Mouse (Mus musculus) midbrain, postnatal 0 days (tissue): ENCODE measurements around the gene Trim10. TPM values are rescaled to one million over a fixed set of nuclear protein-coding genes. Genes with fewer than 3 reads are reported as not detected.

Experiments used
- ATAC-seq: fragments of 200-750 bp; cut with Nextera tagmentation; 2 replicates; pipeline ENCODE4 v1.8.0; 2017; ENCODE audit warnings: moderate number of reproducible peaks, mild to moderate bottlenecking, moderate TSS enrichment, moderate library complexity; ENCODE audit not compliant: low FRiP score
- DNase-seq: peaks from one replicate; pipeline ENCODE4 v3.0.0-alpha.2; 2015; ENCODE audit warnings: low spot score
- H3K27ac ChIP-seq: fragments of 300-500 bp; sonication (generic); 2 replicates; pipeline ENCODE4 v1.5.1; 2014; ENCODE audit warnings: low read depth, mild to moderate bottlenecking, low read length, mixed read lengths
- H3K27me3 ChIP-seq: fragments of 300-500 bp; sonication (generic); 2 replicates; pipeline ENCODE4 v1.6.1; 2014; ENCODE audit warnings: low read length, control low read depth, mixed read lengths; ENCODE audit not compliant: insufficient read depth
- H3K36me3 ChIP-seq: fragments of 300-500 bp; sonication (generic); 2 replicates; pipeline ENCODE4 v1.6.1; 2014; ENCODE audit warnings: low read length, control low read depth, mixed read lengths; ENCODE audit not compliant: insufficient read depth
- H3K4me1 ChIP-seq: fragments of 300-500 bp; sonication (generic); 2 replicates; pipeline ENCODE4 v1.6.1; 2014; ENCODE audit warnings: mild to moderate bottlenecking, control low read depth, antibody characterized with exemption, low read length, mixed read lengths; ENCODE audit not compliant: insufficient read depth
- H3K4me2 ChIP-seq: fragments of 300-500 bp; sonication (generic); 2 replicates; pipeline ENCODE4 v1.6.1; 2014; ENCODE audit warnings: low read depth, mild to moderate bottlenecking, low read length, mixed read lengths; ENCODE audit not compliant: poor library complexity, severe bottlenecking
- H3K4me3 ChIP-seq: fragments of 300-500 bp; sonication (generic); 2 replicates; pipeline ENCODE4 v1.5.1; 2014; ENCODE audit warnings: low read depth, mild to moderate bottlenecking, low read length, moderate library complexity
- H3K9ac ChIP-seq: fragments of 300-500 bp; sonication (generic); replicated peaks from 2 replicates; pipeline ENCODE4 v1.6.1; 2014; ENCODE audit warnings: mild to moderate bottlenecking, low read length, moderate library complexity, mixed read lengths; ENCODE audit not compliant: poor library complexity, severe bottlenecking
- H3K9me3 ChIP-seq: fragments of 300-500 bp; sonication (generic); 2 replicates; pipeline ENCODE4 v1.6.1; 2016; ENCODE audit warnings: low read length, control low read depth
- CTCF ChIP-seq: IDR thresholded peaks from 2 replicates; pipeline ENCODE4 v1.5.1; 2016; ENCODE audit warnings: antibody characterized with exemption, mild to moderate bottlenecking
- WGBS: fragments of 180-500 bp; shearing (Covaris S2); extraction: QIAGEN DNeasy Blood & Tissue Kit; methylation state at CpG from one replicate; pipeline ENCODE4 v1.1.7; 2014; 5-methylcytosine and 5-hydroxymethylcytosine counted together
- polyA plus RNA-seq: library from polyadenylated mRNA; unstranded; fragments of >200 nt; fragmentation: Nextera tagmentation; extraction: Ambion mirVana; gene quantifications from 2 replicates; pipeline ENCODE4 v1.2.1, GENCODE M21; 2015
- total RNA-seq: library from RNA; depleted of rRNA; stranded (reverse); fragments of >200 nt; gene quantifications from 2 replicates; pipeline ENCODE4 v1.2.3, GENCODE M21; 2014

Gene Trim10
- total and polyA plus RNA-seq, 2 experiments from 2014 or later, result 0.17 to 0.22 TPM

DNA sequence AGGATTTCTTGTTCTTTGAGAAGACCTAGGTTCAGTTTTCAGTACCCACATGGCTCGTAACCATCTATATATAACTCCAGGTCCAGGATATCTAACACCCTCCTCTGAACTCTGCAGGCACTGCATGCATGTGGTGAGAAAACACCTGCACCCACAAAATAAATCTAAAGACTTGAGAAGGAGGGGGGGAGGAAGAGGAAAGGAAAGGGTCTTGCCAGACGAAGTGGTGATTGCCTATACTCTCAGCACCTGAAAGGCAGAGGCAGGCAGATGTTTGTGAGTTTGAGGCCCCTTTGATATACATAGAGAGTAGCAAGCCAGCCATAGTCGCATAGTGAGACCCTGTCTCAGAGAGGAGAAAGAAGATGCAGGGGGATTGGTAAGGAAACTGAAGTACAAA is 29.4 kb upstream of the Trim10 start:
- H3K4me1 ChIP-seq, result 0 out of 2 replicates have a peak, but pooled peaks cover 4% of the 10 kb centered on the region
- no peaks in the 10 kb centered on the region for H3K36me3 ChIP-seq
- no peak overlapping the region for H3K4me2 ChIP-seq
- no peak for TF ChIP-seq CTCF
- no peak overlapping the region for H3K9ac ChIP-seq
- H3K4me3 ChIP-seq, result no peak overlapping the region
- ATAC-seq (no peak), DNase-seq (no peak)
- no peaks in the 10 kb centered on the region for H3K9me3 ChIP-seq
- H3K27ac ChIP-seq, result no peak overlapping the region
- H3K27me3 ChIP-seq, result no peaks in the 10 kb centered on the region
- 87% methylated on average over 3 of the region's 3 CpGs for WGBS

DNA sequence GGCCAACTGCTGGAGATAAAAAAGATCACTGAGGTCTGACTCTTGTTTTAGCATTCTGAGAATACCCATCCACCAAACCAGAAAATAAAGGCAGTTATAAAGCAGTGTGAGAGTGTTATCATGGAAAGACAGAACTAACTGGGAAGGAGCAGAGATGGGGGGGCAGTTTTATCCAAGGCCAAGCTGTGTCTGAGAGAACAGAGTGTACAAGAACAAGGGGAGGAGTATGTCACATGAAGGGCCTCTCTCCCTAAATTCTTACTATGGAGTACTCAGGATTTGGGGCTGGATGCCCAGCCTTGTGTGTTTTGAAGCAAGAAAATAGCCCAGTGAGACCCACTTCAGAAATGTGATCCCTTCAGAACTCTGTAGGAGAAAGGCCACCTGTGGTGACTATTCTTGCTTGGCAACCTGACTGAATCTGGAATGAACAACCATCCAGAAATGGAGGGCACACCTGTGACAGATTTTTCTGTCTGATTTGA is 28.4 kb upstream of the Trim10 start:
- H3K4me2 ChIP-seq, result no peak overlapping the region
- ATAC-seq, result no peak
- H3K27ac ChIP-seq, result no peak overlapping the region

DNA sequence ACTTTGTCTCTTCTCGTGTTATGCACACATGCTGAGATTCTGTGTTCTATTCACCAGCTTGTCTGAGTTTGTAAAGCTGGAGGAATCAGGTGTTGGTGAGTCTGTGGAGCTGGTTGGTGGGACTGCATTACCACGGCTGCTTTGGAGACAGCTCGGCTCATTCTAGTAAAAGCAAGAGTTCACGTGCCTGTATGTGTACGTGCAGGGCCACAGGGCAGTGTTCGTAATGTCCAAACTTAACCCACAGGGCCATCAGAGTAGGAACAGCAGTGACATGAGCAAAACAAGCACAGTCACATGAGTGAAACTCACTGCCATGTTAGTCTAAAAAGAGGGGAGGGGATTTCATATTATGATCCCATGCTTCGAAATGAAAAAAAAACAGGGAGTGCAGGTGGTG is 25.7 kb upstream of the Trim10 start:
- no peak for DNase-seq
- no peak for TF ChIP-seq CTCF
- ATAC-seq, result no peak

More for the DNA sequence above, 28.4 kb upstream of the Trim10 start:
- no peak for DNase-seq
- H3K27me3 ChIP-seq, result no peaks in the 10 kb centered on the region
- H3K9ac ChIP-seq, result no peak overlapping the region
- no peak overlapping the region for H3K4me3 ChIP-seq
- H3K4me1 ChIP-seq, result 0 out of 2 replicates have a peak, but pooled peaks cover 4% of the 10 kb centered on the region
- no peaks in the 10 kb centered on the region for H3K9me3 ChIP-seq
- H3K36me3 ChIP-seq, result no peaks in the 10 kb centered on the region
- TF ChIP-seq CTCF, result no peak

DNA sequence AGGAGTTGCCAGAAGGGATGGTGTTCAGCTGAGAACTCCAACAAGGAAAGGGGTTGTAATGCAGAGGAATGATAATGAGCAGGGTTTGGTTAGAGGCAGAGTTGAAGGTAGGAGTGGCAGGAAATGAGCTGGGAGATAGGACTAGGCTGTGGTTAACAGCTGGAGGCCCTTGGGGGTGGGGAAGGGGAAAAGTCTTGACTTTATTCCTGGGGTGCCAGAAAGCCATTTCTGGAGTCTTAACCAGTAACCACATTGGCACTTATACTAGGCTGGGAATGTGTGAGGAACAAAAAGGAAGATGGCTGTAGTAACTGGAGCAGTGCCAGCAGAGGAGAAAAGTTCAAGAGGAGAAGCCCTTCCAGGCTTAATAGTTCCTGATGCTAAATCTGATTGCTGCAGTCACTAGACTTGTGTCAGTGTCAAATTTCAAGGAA is 25.1 kb upstream of the Trim10 start:
- Histone ChIP-seq H3K9ac (no peak overlapping the region), H3K36me3 (0 out of 2 replicates have a peak, but pooled peaks cover 3% of the 10 kb centered on the region), H3K27me3 (no peaks in the 10 kb centered on the region), H3K9me3 (no peaks in the 10 kb centered on the region), H3K4me3 (no peak overlapping the region), H3K4me2 (no peak overlapping the region), H3K4me1 (no peaks in the 10 kb centered on the region), H3K27ac (no peak overlapping the region)
- no peak for DNase-seq
- TF ChIP-seq CTCF, result no peak
- no peak for ATAC-seq

More for the DNA sequence above, 25.7 kb upstream of the Trim10 start:
- Histone ChIP-seq H3K27ac (no peak overlapping the region), H3K4me2 (no peak overlapping the region), H3K4me3 (no peak overlapping the region), H3K27me3 (no peaks in the 10 kb centered on the region), H3K9me3 (no peaks in the 10 kb centered on the region), H3K36me3 (0 out of 2 replicates have a peak, but pooled peaks cover 3% of the 10 kb centered on the region), H3K9ac (no peak overlapping the region), H3K4me1 (0 out of 2 replicates have a peak, but pooled peaks cover 3% of the 10 kb centered on the region)
- 80% methylated on average over 7 of the region's 7 CpGs for WGBS

DNA sequence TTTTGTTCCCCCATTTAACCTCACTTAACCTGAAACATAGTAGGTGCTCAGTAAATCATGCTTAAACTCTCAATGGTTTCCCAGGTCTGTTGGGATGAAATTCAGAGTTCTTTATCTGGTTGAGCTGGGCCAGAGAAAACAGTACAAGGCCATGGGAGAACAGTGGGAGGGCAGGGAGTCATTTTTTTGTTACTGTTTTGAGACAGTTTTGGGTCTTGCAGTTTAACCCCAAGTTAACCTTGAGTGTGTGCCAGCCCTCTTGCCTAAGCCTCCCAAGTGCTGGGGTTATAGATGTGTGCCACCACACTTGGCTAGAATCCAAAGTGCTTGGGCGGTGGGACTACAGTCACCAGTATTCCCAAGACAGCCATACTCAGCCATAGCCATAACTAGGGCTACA is 24.6 kb upstream of the Trim10 start:
- no peak for ATAC-seq
- TF ChIP-seq CTCF, result no peak

DNA sequence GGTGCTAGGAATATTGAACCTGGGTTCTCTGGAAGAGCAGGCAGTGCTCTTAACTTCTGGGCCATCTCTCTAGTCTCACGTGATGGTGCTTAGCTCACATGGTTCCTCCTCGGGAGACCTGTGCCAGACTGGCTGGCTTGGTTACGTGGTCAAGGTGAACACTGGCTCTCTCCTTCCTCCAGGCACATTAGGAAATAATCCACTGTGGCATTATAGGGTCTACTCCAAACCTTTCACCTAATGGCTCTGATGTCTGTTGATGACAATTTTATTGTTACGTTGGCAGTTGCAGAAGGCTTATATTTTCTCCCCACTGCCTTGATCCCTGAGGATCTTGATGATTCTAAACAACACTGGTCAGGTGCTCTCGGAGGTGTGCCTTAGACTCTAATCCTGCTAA is 20.5 kb upstream of the Trim10 start:
- Histone ChIP-seq H3K27me3 (no peaks in the 10 kb centered on the region), H3K4me1 (no peaks in the 10 kb centered on the region), H3K9ac (no peak overlapping the region), H3K9me3 (no peaks in the 10 kb centered on the region), H3K27ac (no peak overlapping the region), H3K4me2 (no peak overlapping the region), H3K36me3 (peaks cover 36% of the 10 kb centered on the region), H3K4me3 (no peak overlapping the region)
- no peak for TF ChIP-seq CTCF
- no peak for ATAC-seq
- no peak for DNase-seq
- 80% methylated on average over 5 of the region's 5 CpGs for WGBS

More for the DNA sequence above, 24.6 kb upstream of the Trim10 start:
- Histone ChIP-seq H3K27ac (no peak overlapping the region), H3K4me1 (no peaks in the 10 kb centered on the region), H3K9me3 (no peaks in the 10 kb centered on the region), H3K36me3 (0 out of 2 replicates have a peak, but pooled peaks cover 3% of the 10 kb centered on the region), H3K4me3 (no peak overlapping the region), H3K27me3 (no peaks in the 10 kb centered on the region), H3K9ac (no peak overlapping the region), H3K4me2 (no peak overlapping the region)
- 64% methylated on average over 1 of the region's 1 CpGs for WGBS
- no peak for DNase-seq
